Mouse (Mus musculus): ENCODE measurements around the gene Arnt2. TPM values are rescaled to one million over a fixed set of nuclear protein-coding genes. Genes with fewer than 3 reads are reported as not detected.

Gene Arnt2
- not detected in 2 replicates for total RNA-seq (2017)

DNA sequence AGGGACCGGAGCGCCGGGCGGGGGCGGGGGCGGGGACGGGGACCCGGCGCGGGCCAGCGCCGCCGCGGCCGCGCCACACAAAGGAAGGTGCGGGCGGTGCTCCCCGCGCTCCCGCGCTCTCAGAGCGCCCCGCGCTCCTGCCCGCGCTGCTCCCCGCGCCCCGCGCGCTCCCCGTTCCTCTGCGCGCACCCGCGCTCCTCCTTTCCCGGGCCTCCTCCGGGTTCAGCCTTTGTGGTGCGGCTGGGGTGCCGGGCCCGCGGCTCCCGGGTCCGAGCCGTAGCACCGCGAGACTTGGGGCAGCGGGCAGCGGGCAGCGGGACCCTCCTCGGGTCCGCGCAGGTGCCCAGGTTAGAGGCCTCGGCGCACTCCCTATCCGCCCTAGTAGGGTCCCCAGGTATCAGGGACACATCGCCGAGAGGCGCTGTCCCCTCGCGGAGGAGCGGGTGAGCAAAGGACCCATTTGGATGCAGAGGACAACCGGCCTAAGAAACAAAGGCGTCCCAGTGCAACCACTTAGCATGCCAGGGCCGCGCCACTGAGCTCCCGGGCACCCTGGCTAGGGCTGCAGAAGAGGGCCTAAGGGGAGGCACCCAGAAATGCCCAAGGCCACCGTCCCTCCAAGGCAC is at the start of gene Arnt2:
TSS of gene Arnt2 (minus strand) at position 281 of the 626 bp plus-strand sequence.
- ATAC-seq (ENCODE audit: extremely low read depth, insufficient number of reproducible peaks, low FRiP score, poor library complexity, severe bottlenecking), result no peak

- no peak for ATAC-seq (ENCODE audit: extremely low read depth, insufficient number of reproducible peaks, low FRiP score, poor library complexity, severe bottlenecking)
Observed at GRCm38 (mm10) chr7:84451681-84452080, 41.7 kb upstream of the Arnt2 start.

DNA sequence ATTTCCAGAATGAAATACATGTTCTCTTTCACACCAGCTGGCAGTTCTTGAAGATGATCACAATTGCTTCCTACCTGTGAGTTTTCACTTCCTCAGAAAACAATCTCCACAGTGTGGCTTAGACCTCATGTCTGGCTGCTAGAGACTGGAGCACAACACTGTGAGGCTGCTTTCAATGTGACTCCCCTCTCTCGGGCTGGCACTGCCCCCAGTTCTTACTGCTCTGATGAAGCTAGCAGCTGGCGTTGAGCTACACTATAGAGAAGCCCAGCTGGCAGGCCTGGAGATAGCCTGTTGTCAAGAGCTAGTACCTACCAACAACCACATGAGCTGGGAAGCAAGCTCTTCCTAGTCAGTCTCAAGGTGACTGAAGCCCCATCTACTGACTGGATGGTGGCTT is 39.1 kb upstream of the Arnt2 start:
- ATAC-seq (ENCODE audit: extremely low read depth, insufficient number of reproducible peaks, low FRiP score, poor library complexity, severe bottlenecking), result no peak

GRCm38 (mm10) chr7:84448512-84448911 is 38.5 kb upstream of the Arnt2 start:
- ATAC-seq (ENCODE audit: extremely low read depth, insufficient number of reproducible peaks, low FRiP score, poor library complexity, severe bottlenecking), result no peak

DNA sequence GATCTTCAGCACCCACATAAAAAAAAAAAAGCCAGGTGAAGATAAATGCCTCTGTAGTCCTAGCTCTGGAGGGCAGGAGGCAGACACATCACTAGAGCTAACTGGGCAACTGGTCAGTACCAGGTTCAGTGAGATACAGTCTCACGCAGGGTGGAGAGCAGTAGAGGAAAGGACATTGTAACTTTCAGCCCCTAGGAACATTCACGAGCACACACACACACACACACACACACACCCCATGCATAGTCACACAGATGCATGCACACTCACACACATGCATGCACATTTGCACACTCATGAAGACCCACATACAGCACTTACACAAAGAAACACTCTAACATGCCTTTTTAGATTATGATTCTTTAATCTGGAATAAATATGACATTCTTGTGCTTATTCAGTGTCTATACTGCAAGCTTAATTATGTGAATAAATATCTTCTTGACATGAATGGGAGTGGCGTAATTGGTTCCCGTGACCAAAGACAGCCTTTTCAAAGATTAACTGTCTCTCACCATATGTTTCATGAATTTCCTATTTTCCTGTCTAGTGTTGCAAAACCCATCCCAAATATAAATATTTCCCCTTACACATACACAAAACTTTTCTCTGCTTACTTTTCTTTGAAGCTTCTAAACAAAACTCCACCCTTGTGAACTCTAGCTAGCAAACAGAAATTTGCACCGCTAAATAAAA is 37.9 kb upstream of the Arnt2 start:
- no peak for ATAC-seq (ENCODE audit: extremely low read depth, insufficient number of reproducible peaks, low FRiP score, poor library complexity, severe bottlenecking)

DNA sequence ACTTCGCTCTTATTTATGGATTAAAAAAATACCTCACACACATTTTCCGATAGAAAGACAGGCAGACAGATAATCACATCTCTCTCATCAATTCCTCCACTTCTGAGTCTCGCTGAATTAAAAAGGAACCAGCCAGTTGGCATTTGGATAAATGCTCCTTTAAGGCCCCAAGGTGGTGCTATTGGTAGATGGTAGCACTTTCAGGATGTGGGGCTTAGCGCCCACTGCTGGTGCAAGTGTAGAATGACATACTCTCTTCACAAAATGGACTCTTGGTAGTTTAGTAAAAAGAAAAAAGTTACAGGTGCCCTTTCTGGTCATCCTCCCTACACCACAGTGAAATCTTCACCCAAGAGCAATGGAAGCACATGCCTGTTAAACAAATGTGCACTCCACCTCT is 37.1 kb upstream of the Arnt2 start:
- no peak for ATAC-seq (ENCODE audit: extremely low read depth, insufficient number of reproducible peaks, low FRiP score, poor library complexity, severe bottlenecking)

- ATAC-seq (ENCODE audit: extremely low read depth, insufficient number of reproducible peaks, low FRiP score, poor library complexity, severe bottlenecking), result no peak
Observed at GRCm38 (mm10) chr7:84442343-84442911, 32.5 kb upstream of the Arnt2 start.

- ATAC-seq (ENCODE audit: extremely low read depth, insufficient number of reproducible peaks, low FRiP score, poor library complexity, severe bottlenecking), result no peak
Observed at GRCm38 (mm10) chr7:84439606-84440005, 29.6 kb upstream of the Arnt2 start.

- no peak for ATAC-seq (ENCODE audit: extremely low read depth, insufficient number of reproducible peaks, low FRiP score, poor library complexity, severe bottlenecking)
Observed at GRCm38 (mm10) chr7:84434901-84435300, 24.9 kb upstream of the Arnt2 start.

GRCm38 (mm10) chr7:84432151-84432550 is 22.2 kb upstream of the Arnt2 start:
- ATAC-seq (ENCODE audit: extremely low read depth, insufficient number of reproducible peaks, low FRiP score, poor library complexity, severe bottlenecking), result no peak

DNA sequence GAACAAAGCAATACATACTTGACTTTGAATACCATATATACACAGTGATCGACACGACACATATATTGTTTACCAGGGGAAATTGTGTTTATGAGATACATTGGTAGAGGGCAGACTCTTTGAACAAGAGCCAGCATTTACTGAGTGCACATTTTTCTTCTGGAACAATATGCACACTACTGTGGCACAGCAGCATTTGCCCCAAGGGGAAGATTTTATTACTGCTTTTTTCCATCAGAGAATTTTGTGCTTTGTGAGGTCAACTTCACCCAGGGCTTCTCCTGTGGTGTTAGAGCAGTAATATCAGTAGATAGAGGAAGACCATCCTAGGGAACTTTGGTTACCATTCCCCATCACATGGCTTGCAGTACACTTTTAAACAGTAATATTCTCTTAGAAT is 17.2 kb upstream of the Arnt2 start:
- no peak for ATAC-seq (ENCODE audit: extremely low read depth, insufficient number of reproducible peaks, low FRiP score, poor library complexity, severe bottlenecking)

DNA sequence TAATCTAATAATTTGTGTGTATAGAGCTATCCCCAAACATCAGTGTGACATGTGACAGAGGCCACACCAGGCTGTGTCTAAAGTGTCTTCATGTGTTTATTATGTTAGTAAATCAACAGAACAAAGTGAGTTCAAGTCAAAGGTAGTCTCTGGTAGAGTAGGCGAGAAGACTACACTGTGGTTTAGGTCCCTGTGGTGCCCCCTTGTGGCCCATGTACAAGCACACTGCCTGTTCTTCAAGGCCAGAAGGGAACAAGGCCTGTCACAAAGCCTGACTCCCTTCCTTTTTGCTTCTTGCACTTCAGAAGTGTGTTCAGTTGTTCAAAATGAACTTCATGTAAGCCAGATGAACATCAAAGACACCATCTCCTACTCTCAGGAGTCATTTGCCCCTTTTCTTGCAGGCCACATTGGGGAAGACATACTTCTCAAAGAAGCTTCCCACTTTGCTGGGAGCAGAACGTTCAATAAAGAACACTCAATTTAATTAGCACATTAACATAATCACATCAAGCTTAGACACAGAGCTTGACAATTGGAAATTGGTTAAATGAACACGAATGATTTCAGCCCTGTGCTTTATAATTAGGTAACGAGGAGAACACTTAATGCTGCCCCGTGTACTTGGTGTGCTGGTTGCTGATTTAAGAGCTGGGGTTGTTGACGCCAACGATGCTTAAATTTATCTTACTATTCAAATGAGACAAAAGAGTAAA is 14.9 kb upstream of the Arnt2 start:
- no peak for ATAC-seq (ENCODE audit: extremely low read depth, insufficient number of reproducible peaks, low FRiP score, poor library complexity, severe bottlenecking)

GRCm38 (mm10) chr7:84421753-84422152 is 11.8 kb upstream of the Arnt2 start:
- ATAC-seq (ENCODE audit: extremely low read depth, insufficient number of reproducible peaks, low FRiP score, poor library complexity, severe bottlenecking), result no peak

DNA sequence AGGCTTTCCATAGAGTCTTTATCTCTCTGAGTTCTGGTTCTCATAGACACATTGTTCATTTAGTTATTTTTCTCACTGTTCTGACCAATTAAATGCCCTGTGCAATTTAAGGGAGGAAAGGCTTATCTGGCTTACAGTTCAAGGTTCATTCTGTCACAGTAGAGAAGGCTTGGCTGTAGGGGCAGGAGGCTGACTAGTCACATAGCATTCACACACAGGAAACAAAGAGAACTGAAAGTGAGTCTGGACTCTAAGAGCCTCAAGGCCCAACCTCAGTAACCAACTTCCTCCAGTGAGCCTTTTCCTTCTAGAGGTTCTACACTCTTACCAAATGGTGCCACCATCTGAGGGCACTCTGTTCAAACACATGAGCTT is 11.3 kb upstream of the Arnt2 start:
- no peak for ATAC-seq (ENCODE audit: extremely low read depth, insufficient number of reproducible peaks, low FRiP score, poor library complexity, severe bottlenecking)

DNA sequence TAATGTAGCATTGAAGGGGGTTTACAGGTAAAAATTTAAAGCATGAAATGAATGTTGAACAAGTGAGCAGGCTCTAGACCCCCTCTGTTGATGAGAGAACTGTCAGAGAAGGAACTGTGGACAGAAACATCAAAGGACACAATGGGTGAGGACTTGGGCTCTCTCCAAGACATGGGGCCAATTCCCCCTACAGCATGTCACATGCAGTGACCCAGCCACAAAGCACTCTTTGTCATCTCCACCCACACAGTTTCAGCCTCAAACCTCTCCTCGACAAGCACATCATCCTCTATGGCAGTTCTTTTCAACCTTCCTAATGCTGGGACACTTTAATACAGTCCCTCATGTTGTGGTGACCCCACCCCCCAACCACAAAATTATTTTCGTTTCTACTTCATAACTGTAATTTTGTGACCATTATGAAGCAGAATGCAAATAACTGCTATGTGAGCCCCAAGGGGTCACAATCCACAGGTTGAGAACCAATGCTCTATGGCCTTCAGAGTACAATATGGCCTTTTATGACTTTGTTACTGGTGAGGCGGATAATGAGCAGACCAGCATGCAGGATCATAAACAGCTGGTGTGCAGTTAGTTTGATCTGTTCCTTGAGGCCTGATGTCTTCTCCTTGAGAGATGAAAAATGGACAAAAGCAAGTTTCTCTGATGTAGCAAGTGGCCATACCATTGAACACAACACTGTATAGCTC is 10.8 kb upstream of the Arnt2 start:
- no peak for ATAC-seq (ENCODE audit: extremely low read depth, insufficient number of reproducible peaks, low FRiP score, poor library complexity, severe bottlenecking)

GRCm38 (mm10) chr7:84417441-84417840 is 7.5 kb upstream of the Arnt2 start:
- no peak for ATAC-seq (ENCODE audit: extremely low read depth, insufficient number of reproducible peaks, low FRiP score, poor library complexity, severe bottlenecking)

- ATAC-seq (ENCODE audit: extremely low read depth, insufficient number of reproducible peaks, low FRiP score, poor library complexity, severe bottlenecking), result no peak
Observed at GRCm38 (mm10) chr7:84412570-84412969, 2.6 kb upstream of the Arnt2 start.

- no peak for ATAC-seq (ENCODE audit: extremely low read depth, insufficient number of reproducible peaks, low FRiP score, poor library complexity, severe bottlenecking)
Observed at GRCm38 (mm10) chr7:84409241-84409895, 608 bp downstream of the Arnt2 start.

DNA sequence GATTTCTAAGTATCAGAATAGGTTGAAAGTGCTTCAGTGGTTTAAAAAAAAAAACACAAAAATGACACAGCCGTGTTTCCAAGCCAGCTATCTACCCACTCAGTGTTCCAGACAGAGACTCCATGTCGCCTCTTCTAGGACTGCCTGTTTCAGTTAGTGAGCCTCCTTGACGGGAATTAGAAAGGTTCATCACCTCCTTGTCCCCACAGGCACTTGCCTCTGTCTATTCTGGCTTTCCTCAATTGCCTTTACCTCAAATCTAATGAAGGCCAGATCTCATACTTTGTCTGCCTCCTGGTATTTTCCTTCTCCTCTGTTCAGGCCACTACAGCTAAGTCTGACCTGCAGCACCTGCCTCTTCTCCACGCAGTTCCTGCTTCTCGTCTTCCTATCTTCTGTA is 1.7 kb downstream of the Arnt2 start:
- no peak for ATAC-seq (ENCODE audit: extremely low read depth, insufficient number of reproducible peaks, low FRiP score, poor library complexity, severe bottlenecking)
